ENCODE assay signal across 34 mouse cellular contexts in genomic region chr8:45281630-45282029, GRCm38 (mm10). TPM values are rescaled to one million over a fixed set of nuclear protein-coding genes. Genes with fewer than 3 reads are reported as not detected.
A peak's percentile ranks its signal among the peaks of the same experiment; 100 is the strongest.
DNase-seq lines count a peak whose midpoint lies in the region; ATAC-seq and TF ChIP-seq lines count a peak whose summit lies in the region.
"Had no signal": no experiment of that assay in that cellular context is flagged by ENCODE, and none has a peak within 500 bp of the region (broad histone marks: within the 10 kb centered on the region; RNA-seq: fewer than 3 reads in every experiment).

No protein-coding gene starts in this region.

- no peaks in the 10 kb centered on the region for H3K4me1 ChIP-seq in kidney, embryonic 14.5 days (ENCODE audit: control insufficient read depth, insufficient read depth, low read length)
- peaks cover 29% of the 10 kb centered on the region for H3K4me1 ChIP-seq in liver, adult 2 months (ENCODE audit: control insufficient read depth, insufficient read depth, low read length)
- no peaks in the 10 kb centered on the region for H3K4me1 ChIP-seq in liver, embryonic 12.5 days
- no peaks in the 10 kb centered on the region for H3K4me1 ChIP-seq in liver, postnatal 0 days (ENCODE audit: insufficient read depth)
- H3K4me1 ChIP-seq in stomach, postnatal 0 days (replicated peaks; ENCODE audit: control insufficient read depth, insufficient read depth), result no peaks in the 10 kb centered on the region
- H3K4me1 ChIP-seq: embryonic facial prominence, embryonic 13.5 days; hindbrain, embryonic 10.5 days; midbrain, embryonic 15.5 days; neural tube, embryonic 13.5 days had no signal

- no peak overlapping the region for H3K27ac ChIP-seq in kidney, embryonic 14.5 days (ENCODE audit: low read depth, low read length)
- H3K27ac ChIP-seq in liver, adult 2 months (replicated peaks; ENCODE audit: insufficient read depth, low read depth, low read length), result peak overlapping the region; percentile 99
- H3K27ac ChIP-seq in liver, embryonic 12.5 days, result no peak overlapping the region
- H3K27ac ChIP-seq in liver, postnatal 0 days (ENCODE audit: low read depth), result peak overlapping the region; percentile 79
- no peak overlapping the region for H3K27ac ChIP-seq in stomach, postnatal 0 days (replicated peaks)
- H3K27ac ChIP-seq: embryonic facial prominence, embryonic 13.5 days; hindbrain, embryonic 10.5 days; hindbrain, postnatal 0 days; kidney, postnatal 0 days; macrophage; midbrain, embryonic 15.5 days; neural tube, embryonic 13.5 days had no signal

- 76% methylated on average over 8 of the region's 8 CpGs for WGBS in kidney, embryonic 14.5 days
- WGBS in liver, adult 2 months, result 24% methylated on average over 8 of the region's 8 CpGs
- WGBS in liver, embryonic 12.5 days (ENCODE audit: insufficient replicate concordance), result 70% methylated on average over 8 of the region's 8 CpGs
- 55% methylated on average over 8 of the region's 8 CpGs for WGBS in liver, postnatal 0 days (ENCODE audit: insufficient replicate concordance)
- WGBS in stomach, postnatal 0 days, result 65% methylated on average over 8 of the region's 8 CpGs

- H3K4me2 ChIP-seq in kidney, embryonic 14.5 days (replicated peaks; ENCODE audit: low read depth, low read length), result no peak overlapping the region
- H3K4me2 ChIP-seq in liver, embryonic 12.5 days, result no peak overlapping the region
- H3K4me2 ChIP-seq in liver, postnatal 0 days (ENCODE audit: low read depth, low read length), result no peak overlapping the region
- no peak overlapping the region for H3K4me2 ChIP-seq in stomach, postnatal 0 days (replicated peaks; ENCODE audit: low read depth)
- H3K4me2 ChIP-seq: embryonic facial prominence, embryonic 13.5 days; heart, embryonic 11.5 days; midbrain, embryonic 15.5 days; neural tube, embryonic 13.5 days had no signal

- no peaks in the 10 kb centered on the region for H3K9me3 ChIP-seq in kidney, embryonic 14.5 days (ENCODE audit: control insufficient read depth, low read length)
- no peaks in the 10 kb centered on the region for H3K9me3 ChIP-seq in liver, embryonic 12.5 days (replicated peaks)
- no peaks in the 10 kb centered on the region for H3K9me3 ChIP-seq in liver, postnatal 0 days (ENCODE audit: low read length)
- H3K9me3 ChIP-seq in stomach, postnatal 0 days (ENCODE audit: control insufficient read depth, low read length), result no peaks in the 10 kb centered on the region
- H3K9me3 ChIP-seq: embryonic facial prominence, embryonic 13.5 days; hindbrain, embryonic 10.5 days; midbrain, embryonic 15.5 days; neural tube, embryonic 13.5 days had no signal

- no peak overlapping the region for H3K4me3 ChIP-seq in kidney, embryonic 14.5 days (ENCODE audit: low read length)
- H3K4me3 ChIP-seq in liver, adult 2 months (ENCODE audit: insufficient read depth, low read depth, low read length), result no peak overlapping the region
- no peak overlapping the region for H3K4me3 ChIP-seq in liver, embryonic 12.5 days
- H3K4me3 ChIP-seq in liver, postnatal 0 days (ENCODE audit: low read depth, low read length), result no peak overlapping the region
- H3K4me3 ChIP-seq in stomach, postnatal 0 days (ENCODE audit: low read depth, low read length), result no peak overlapping the region
- H3K4me3 ChIP-seq: embryonic facial prominence, embryonic 13.5 days; erythroblast, embryonic 14.5 days; hindbrain, embryonic 10.5 days; midbrain, embryonic 15.5 days; myocyte; neural tube, embryonic 13.5 days had no signal

- peak; percentile 19 for DNase-seq in kidney, adult 11 months
- peak; percentile 100 for DNase-seq in liver, adult 2 months (ENCODE audit: extremely low read depth, low read depth, low spot score)
- DNase-seq in liver, postnatal 0 days, result peak; percentile 47
- DNase-seq in stomach, postnatal 0 days (ENCODE audit: low spot score), result peak; percentile 32
- DNase-seq in right cerebral cortex, adult 18-20 months, result no peak
- DNase-seq in MN1 (ENCODE audit: low spot score), result no peak
- DNase-seq: adrenal gland, postnatal 14 days; cerebellum, adult 8-10 months; cerebellum, postnatal 36 days; embryo, embryonic 11 days; gastrocnemius, postnatal 10 days; heart, adult 11 months; heart, postnatal 10 days; layer of hippocampus, adult 9-11 months; retina, postnatal 1 day; right cerebral cortex, postnatal 4 days; thymus, postnatal 25 days had no signal

- TF ChIP-seq CTCF in liver, adult 2 months (IDR thresholded peaks at IDR 0.05; ENCODE audit: low read depth, low read length), result peak; percentile 37; the same call in 1 of the 2 replicates
- TF ChIP-seq CTCF in liver, postnatal 0 days (IDR thresholded peaks at IDR 0.05; ENCODE audit: low read depth), result 0 out of 2 replicates have a peak, but pooled peaks have one; percentile 11
- TF ChIP-seq CTCF in stomach, postnatal 0 days (IDR thresholded peaks at IDR 0.05; ENCODE audit: low read depth), result no peak

- H3K27me3 ChIP-seq in kidney, embryonic 14.5 days (ENCODE audit: control insufficient read depth, insufficient read depth, low read length), result no peaks in the 10 kb centered on the region
- no peaks in the 10 kb centered on the region for H3K27me3 ChIP-seq in liver, adult 2 months (ENCODE audit: control insufficient read depth, insufficient read depth, low read length)
- H3K27me3 ChIP-seq in liver, embryonic 12.5 days (replicated peaks), result no peaks in the 10 kb centered on the region
- no peaks in the 10 kb centered on the region for H3K27me3 ChIP-seq in liver, postnatal 0 days (ENCODE audit: insufficient read depth, low read length)
- no peaks in the 10 kb centered on the region for H3K27me3 ChIP-seq in stomach, postnatal 0 days (ENCODE audit: control insufficient read depth, insufficient read depth, low read length)
- H3K27me3 ChIP-seq: embryonic facial prominence, embryonic 13.5 days; midbrain, embryonic 15.5 days; neural tube, embryonic 13.5 days had no signal

- no peak overlapping the region for H3K9ac ChIP-seq in kidney, embryonic 14.5 days (ENCODE audit: low read depth, low read length)
- no peak overlapping the region for H3K9ac ChIP-seq in liver, adult 2 months (ENCODE audit: low read depth, low read length)
- no peak overlapping the region for H3K9ac ChIP-seq in liver, embryonic 12.5 days
- H3K9ac ChIP-seq in liver, postnatal 0 days (replicated peaks), result no peak overlapping the region
- no peak overlapping the region for H3K9ac ChIP-seq in stomach, postnatal 0 days (ENCODE audit: low read length)
- H3K9ac ChIP-seq: embryonic facial prominence, embryonic 13.5 days; midbrain, embryonic 15.5 days; neural tube, embryonic 13.5 days had no signal

- no peaks in the 10 kb centered on the region for H3K36me3 ChIP-seq in kidney, embryonic 14.5 days (ENCODE audit: control insufficient read depth, insufficient read depth, low read length)
- H3K36me3 ChIP-seq in liver, adult 2 months (ENCODE audit: control insufficient read depth, insufficient read depth, low read length), result peaks cover 57% of the 10 kb centered on the region
- no peaks in the 10 kb centered on the region for H3K36me3 ChIP-seq in liver, embryonic 12.5 days
- peaks cover 5% of the 10 kb centered on the region; the same call in 1 of the 2 replicates for H3K36me3 ChIP-seq in liver, postnatal 0 days (replicated peaks; ENCODE audit: insufficient read depth, low read length)
- no peaks in the 10 kb centered on the region for H3K36me3 ChIP-seq in stomach, postnatal 0 days (ENCODE audit: control insufficient read depth, insufficient read depth, low read length)
- H3K36me3 ChIP-seq: embryonic facial prominence, embryonic 13.5 days; hindbrain, embryonic 10.5 days; midbrain, embryonic 15.5 days; neural tube, embryonic 13.5 days had no signal

- 0 out of 2 replicates have a peak, but pooled peaks have one; percentile 16 for TF ChIP-seq EP300 in liver, postnatal 0 days (IDR thresholded peaks at IDR 0.05; ENCODE audit: low read depth)
- TF ChIP-seq EP300 in stomach, postnatal 0 days (optimal IDR thresholded peaks at IDR 0.05), result no peak

- no peak for TF ChIP-seq POLR2A in liver, adult 2 months (IDR thresholded peaks at IDR 0.05; ENCODE audit: extremely low read depth, insufficient read depth, low read length)

- H3K79me2 ChIP-seq in liver, adult 2 months (ENCODE audit: control insufficient read depth, insufficient read depth, low read length), result peaks cover 8% of the 10 kb centered on the region; the same call in 1 of the 2 replicates

- no peak for ATAC-seq in kidney, embryonic 14.5 days (ENCODE audit: low FRiP score, low TSS enrichment)
- no peak for ATAC-seq in liver, embryonic 12.5 days
- ATAC-seq in liver, postnatal 0 days, result peak; percentile 95
- peak; percentile 91 for ATAC-seq in stomach, postnatal 0 days (ENCODE audit: low FRiP score, low TSS enrichment)
- ATAC-seq: forebrain, embryonic 16.5 days; hindbrain, postnatal 0 days; midbrain, embryonic 15.5 days had no signal

RNA-seq across cellular contexts. Expression of gene Klkb1, which starts 13.0 kb away (rescaled TPM):
- 0.05 TPM in 1 of 2 replicates, not detected in the other for polyA plus RNA-seq in kidney, embryonic 14.5 days (2014; fragmentation: Nextera tagmentation; extraction: Ambion mirVana)
- 205 and 206 TPM in 2 replicates for total RNA-seq in liver, adult 2 months (2014; rRNA removed)
- polyA plus RNA-seq in liver, adult 2 months (2012; rRNA removed), result 62.6 and 67.7 TPM in 2 replicates
- 0.81 and 0.91 TPM in 2 replicates for polyA plus RNA-seq in liver, embryonic 12.5 days (2016; fragmentation: Nextera tagmentation; extraction: Ambion mirVana)
- polyA plus RNA-seq in liver, postnatal 0 days (2015; fragmentation: Nextera tagmentation; extraction: Ambion mirVana), result 29.5 and 30.1 TPM in 2 replicates
- polyA plus RNA-seq in stomach, postnatal 0 days (2015; fragmentation: Nextera tagmentation; extraction: Ambion mirVana), result 0.02 and 0.13 TPM in 2 replicates
- total RNA-seq: gastrocnemius, postnatal 10 days; heart, postnatal 10 days; left cerebral cortex, adult 18-20 months; left cerebral cortex, postnatal 25 days had no signal
- polyA plus RNA-seq: erythroblast, embryonic 14.5 days; forebrain, embryonic 16.5 days; heart, embryonic 11.5 days; hindbrain, embryonic 10.5 days; myocyte; neural tube, embryonic 13.5 days; stomach, embryonic 14.5 days had no signal

RNA-seq across cellular contexts. Expression of gene F11, which starts 19.8 kb away (rescaled TPM):
- polyA plus RNA-seq in kidney, embryonic 14.5 days (2014; fragmentation: Nextera tagmentation; extraction: Ambion mirVana), result not detected in 2 replicates
- 80.9 and 92.1 TPM in 2 replicates for total RNA-seq in liver, adult 2 months (2014; rRNA removed)
- polyA plus RNA-seq in liver, adult 2 months (2012; rRNA removed), result 21.6 and 26.1 TPM in 2 replicates
- polyA plus RNA-seq in liver, embryonic 12.5 days (2016; fragmentation: Nextera tagmentation; extraction: Ambion mirVana), result 3.2 and 3.5 TPM in 2 replicates
- polyA plus RNA-seq in liver, postnatal 0 days (2015; fragmentation: Nextera tagmentation; extraction: Ambion mirVana), result 55.4 and 60.8 TPM in 2 replicates
- polyA plus RNA-seq in stomach, postnatal 0 days (2015; fragmentation: Nextera tagmentation; extraction: Ambion mirVana), result 0.05 TPM in 2 replicates
- total RNA-seq: heart, postnatal 10 days; hindbrain, postnatal 0 days; left cerebral cortex, adult 18-20 months; left cerebral cortex, postnatal 25 days had no signal
- polyA plus RNA-seq: embryonic facial prominence, embryonic 13.5 days; forebrain, embryonic 16.5 days; heart, embryonic 11.5 days; hindbrain, embryonic 10.5 days; hindbrain, postnatal 0 days; kidney, postnatal 0 days; limb, embryonic 14.5 days; macrophage; midbrain, embryonic 15.5 days; myocyte; neural tube, embryonic 13.5 days; stomach, embryonic 14.5 days had no signal

RNA-seq across cellular contexts. Expression of gene Gm45753, which starts 26.6 kb away (rescaled TPM):
- polyA plus RNA-seq in kidney, embryonic 14.5 days (2014; fragmentation: Nextera tagmentation; extraction: Ambion mirVana), result 0.10 TPM in 1 of 2 replicates, not detected in the other
- total RNA-seq in liver, adult 2 months (2014; rRNA removed), result 0.37 and 1.3 TPM in 2 replicates
- 0.21 and 0.24 TPM in 2 replicates for polyA plus RNA-seq in liver, adult 2 months (2012; rRNA removed)
- polyA plus RNA-seq in liver, embryonic 12.5 days (2016; fragmentation: Nextera tagmentation; extraction: Ambion mirVana), result 1.3 and 1.8 TPM in 2 replicates
- 41.6 and 42.7 TPM in 2 replicates for polyA plus RNA-seq in liver, postnatal 0 days (2015; fragmentation: Nextera tagmentation; extraction: Ambion mirVana)
- polyA plus RNA-seq in stomach, postnatal 0 days (2015; fragmentation: Nextera tagmentation; extraction: Ambion mirVana), result 0.06 and 0.08 TPM in 2 replicates
- total RNA-seq: gastrocnemius, postnatal 10 days; heart, postnatal 10 days; hindbrain, postnatal 0 days; left cerebral cortex, adult 18-20 months; left cerebral cortex, postnatal 25 days had no signal
- polyA plus RNA-seq: embryonic facial prominence, embryonic 13.5 days; erythroblast, embryonic 14.5 days; forebrain, embryonic 16.5 days; heart, embryonic 11.5 days; hindbrain, embryonic 10.5 days; hindbrain, postnatal 0 days; limb, embryonic 14.5 days; midbrain, embryonic 15.5 days; myocyte; neural tube, embryonic 13.5 days; stomach, embryonic 14.5 days had no signal

RNA-seq across cellular contexts. Expression of gene Cyp4v3, which starts 51.4 kb away (rescaled TPM):
- polyA plus RNA-seq in kidney, embryonic 14.5 days (2014; fragmentation: Nextera tagmentation; extraction: Ambion mirVana), result 0.83 and 1.2 TPM in 2 replicates
- total RNA-seq in liver, adult 2 months (2014; rRNA removed), result 170 and 235 TPM in 2 replicates
- 60.2 and 66.1 TPM in 2 replicates for polyA plus RNA-seq in liver, adult 2 months (2012; rRNA removed)
- 1.7 and 1.8 TPM in 2 replicates for polyA plus RNA-seq in liver, embryonic 12.5 days (2016; fragmentation: Nextera tagmentation; extraction: Ambion mirVana)
- 8.0 and 8.4 TPM in 2 replicates for polyA plus RNA-seq in liver, postnatal 0 days (2015; fragmentation: Nextera tagmentation; extraction: Ambion mirVana)
- 5.1 and 6.3 TPM in 2 replicates for polyA plus RNA-seq in stomach, postnatal 0 days (2015; fragmentation: Nextera tagmentation; extraction: Ambion mirVana)
- polyA plus RNA-seq: erythroblast, embryonic 14.5 days had no signal

Comparison
In these comparisons a context has a peak if more than half of its experiments do, and no peak if none do; other contexts are left out.
1. ATAC-seq: peak in liver, postnatal 0 days (single experiment) and stomach, postnatal 0 days (single experiment); none in kidney, embryonic 14.5 days (single experiment) and liver, embryonic 12.5 days (single experiment).
2. H3K27ac ChIP-seq: peak in liver, adult 2 months (single experiment) and liver, postnatal 0 days (single experiment); none in kidney, embryonic 14.5 days (single experiment), liver, embryonic 12.5 days (single experiment) and stomach, postnatal 0 days (single experiment).
3. RNA of gene Klkb1, which starts 13.0 kb away (polyA plus RNA-seq): 62.6 to 67.7 TPM in liver, adult 2 months and 29.5 to 30.1 TPM in liver, postnatal 0 days; 0.81 to 0.91 TPM in liver, embryonic 12.5 days, 0.05 TPM in kidney, embryonic 14.5 days and 0.02 to 0.13 TPM in stomach, postnatal 0 days; every median in the first group is over 10 times any median in the second.
4. RNA of gene Gm45753, which starts 26.6 kb away (polyA plus RNA-seq): 41.6 to 42.7 TPM in liver, postnatal 0 days; 1.3 to 1.8 TPM in liver, embryonic 12.5 days, 0.21 to 0.24 TPM in liver, adult 2 months, 0.06 to 0.08 TPM in stomach, postnatal 0 days and 0.10 TPM in kidney, embryonic 14.5 days; every median in the first group is over 10 times any median in the second.
5. DNase-seq: peak in kidney, adult 11 months (single experiment), liver, adult 2 months (single experiment), liver, postnatal 0 days (single experiment) and stomach, postnatal 0 days (single experiment); none in right cerebral cortex, adult 18-20 months (single experiment) and MN1 (single experiment).